Mouse (Mus musculus) stomach, postnatal 0 days (tissue): ENCODE results near the gene Ccdc102a. TPM values are rescaled to one million over a fixed set of nuclear protein-coding genes. Genes with fewer than 3 reads are reported as not detected.

Experiments used
- ATAC-seq: fragments of 200-750 bp; cut with Nextera tagmentation; 2 replicates; pipeline ENCODE4 v1.8.0; 2017; ENCODE audit not compliant: low FRiP score, low TSS enrichment
- DNase-seq: peaks from one replicate; pipeline ENCODE4 v3.0.0-alpha.2; 2016; ENCODE audit warnings: low spot score
- H3K27ac ChIP-seq: fragments of 300-500 bp; sonication (generic); replicated peaks from 2 replicates; pipeline ENCODE4 v1.5.1; 2014; ENCODE audit warnings: mild to moderate bottlenecking, control low read depth
- H3K27me3 ChIP-seq: fragments of 300-500 bp; sonication (generic); 2 replicates; pipeline ENCODE4 v1.6.1; 2014; ENCODE audit warnings: low read length; ENCODE audit not compliant: control insufficient read depth, insufficient read depth
- H3K36me3 ChIP-seq: fragments of 300-500 bp; sonication (generic); 2 replicates; pipeline ENCODE4 v1.6.1; 2014; ENCODE audit warnings: low read length, mixed read lengths; ENCODE audit not compliant: control insufficient read depth, insufficient read depth
- H3K4me1 ChIP-seq: fragments of 300-500 bp; sonication (generic); replicated peaks from 2 replicates; pipeline ENCODE4 v1.6.1; 2014; ENCODE audit warnings: antibody characterized with exemption; ENCODE audit not compliant: control insufficient read depth, insufficient read depth
- H3K4me2 ChIP-seq: fragments of 300-500 bp; sonication (generic); replicated peaks from 2 replicates; pipeline ENCODE4 v1.6.1; 2014; ENCODE audit warnings: low read depth, mild to moderate bottlenecking, control low read depth, moderate library complexity
- H3K4me3 ChIP-seq: fragments of 300-500 bp; sonication (generic); 2 replicates; pipeline ENCODE4 v1.5.1; 2014; ENCODE audit warnings: low read depth, low read length, control low read depth
- H3K9ac ChIP-seq: fragments of 300-500 bp; sonication (generic); 2 replicates; pipeline ENCODE4 v1.6.1; 2014; ENCODE audit warnings: mild to moderate bottlenecking, low read length, control low read depth, mixed read lengths
- H3K9me3 ChIP-seq: fragments of 300-500 bp; sonication (generic); 2 replicates; pipeline ENCODE4 v1.6.1; 2016; ENCODE audit warnings: low read length; ENCODE audit not compliant: control insufficient read depth
- CTCF ChIP-seq: IDR thresholded peaks from 2 replicates; pipeline ENCODE4 v1.5.1; 2016; ENCODE audit warnings: antibody characterized with exemption, low read depth, mild to moderate bottlenecking, moderate library complexity
- EP300 ChIP-seq: optimal IDR thresholded peaks from 2 replicates; pipeline ENCODE3; 2016; ENCODE audit warnings: antibody characterized with exemption
- WGBS: fragments of 180-500 bp; shearing (Covaris S2); extraction: QIAGEN DNeasy Blood & Tissue Kit; methylation state at CpG from one replicate; pipeline ENCODE4 v1.1.7; 2014; 5-methylcytosine and 5-hydroxymethylcytosine counted together
- polyA plus RNA-seq: library from polyadenylated mRNA; unstranded; fragments of >200 nt; fragmentation: Nextera tagmentation; extraction: Ambion mirVana; gene quantifications from 2 replicates; pipeline ENCODE4 v1.2.1, GENCODE M21; 2015

The Ccdc102a gene
- polyA plus RNA-seq, 1 experiment from 2014 or later, result 12.7 TPM

GRCm38 (mm10) chr8:94913061-94913660 lies 4.7 kb downstream of the Ccdc102a start:
- TF ChIP-seq EP300 (no peak), CTCF (peak; percentile 79)
- peak overlapping the region; percentile 20; the same call in 1 of the 2 replicates for H3K4me3 ChIP-seq
- H3K36me3 ChIP-seq, result peaks cover 7% of the 10 kb centered on the region; the same call in 1 of the 2 replicates
- H3K27me3 ChIP-seq, result no peaks in the 10 kb centered on the region
- no peak overlapping the region for H3K9ac ChIP-seq
- peak overlapping the region; percentile 53 for H3K4me2 ChIP-seq
- H3K27ac ChIP-seq, result no peak overlapping the region
- H3K9me3 ChIP-seq, result no peaks in the 10 kb centered on the region
- peaks cover 4% of the 10 kb centered on the region for H3K4me1 ChIP-seq
- peak; percentile 88 for DNase-seq
- peak; percentile 71 for ATAC-seq
- WGBS, result 28% methylated on average over 68 of the region's 77 CpGs

- 8% methylated on average over 4 of the region's 4 CpGs for WGBS
- H3K4me3 ChIP-seq, result no peak overlapping the region
- H3K36me3 ChIP-seq, result peaks cover 12% of the 10 kb centered on the region
- no peak overlapping the region for H3K4me2 ChIP-seq
- no peaks in the 10 kb centered on the region for H3K9me3 ChIP-seq
- no peak overlapping the region for H3K9ac ChIP-seq
- no peaks in the 10 kb centered on the region for H3K27me3 ChIP-seq
- ATAC-seq (peak; percentile 48; the same call in 1 of the 2 replicates), DNase-seq (peak; percentile 85)
- H3K27ac ChIP-seq, result no peak overlapping the region
- 0 out of 2 replicates have a peak, but pooled peaks cover 2% of the 10 kb centered on the region for H3K4me1 ChIP-seq
- TF ChIP-seq EP300 (no peak), CTCF (peak; percentile 94)
Measured at GRCm38 (mm10) chr8:94908847-94909246, 9.1 kb downstream of the Ccdc102a start.

GRCm38 (mm10) chr8:94907591-94908300 lies 10.2 kb downstream of the Ccdc102a start:
- no peak overlapping the region for H3K27ac ChIP-seq
- WGBS, result 82% methylated on average over 18 of the region's 18 CpGs

GRCm38 (mm10) chr8:94904450-94905175 lies 13.3 kb downstream of the Ccdc102a start:
- no peaks in the 10 kb centered on the region for H3K27me3 ChIP-seq
- H3K4me3 ChIP-seq, result no peak overlapping the region
- ATAC-seq, result no peak; the same call in 1 of the 2 replicates
- WGBS, result 48% methylated on average over 11 of the region's 12 CpGs
- no peak overlapping the region for H3K9ac ChIP-seq
- DNase-seq, result peak; percentile 53
- H3K9me3 ChIP-seq, result no peaks in the 10 kb centered on the region
- H3K4me2 ChIP-seq, result no peak overlapping the region
- TF ChIP-seq EP300 (no peak), CTCF (no peak)
- 0 out of 2 replicates have a peak, but pooled peaks cover 2% of the 10 kb centered on the region for H3K4me1 ChIP-seq
- H3K27ac ChIP-seq, result peak overlapping the region; percentile 58
- peaks cover 12% of the 10 kb centered on the region for H3K36me3 ChIP-seq

More at GRCm38 (mm10) chr8:94907591-94908300, 10.2 kb downstream of the Ccdc102a start:
- 0 out of 2 replicates have a peak, but pooled peaks cover 2% of the 10 kb centered on the region for H3K4me1 ChIP-seq
- no peaks in the 10 kb centered on the region for H3K9me3 ChIP-seq
- H3K9ac ChIP-seq, result no peak overlapping the region
- ATAC-seq (no peak), DNase-seq (no peak)
- TF ChIP-seq EP300, result no peak
- no peak for TF ChIP-seq CTCF
- no peak overlapping the region for H3K4me2 ChIP-seq
- peaks cover 13% of the 10 kb centered on the region for H3K36me3 ChIP-seq
- H3K4me3 ChIP-seq, result no peak overlapping the region
- no peaks in the 10 kb centered on the region for H3K27me3 ChIP-seq

GRCm38 (mm10) chr8:94903709-94904108 lies 14.2 kb downstream of the Ccdc102a start:
- H3K27me3 ChIP-seq, result no peaks in the 10 kb centered on the region
- no peak overlapping the region for H3K4me2 ChIP-seq
- H3K9me3 ChIP-seq, result no peaks in the 10 kb centered on the region
- no peak for DNase-seq
- H3K9ac ChIP-seq, result no peak overlapping the region
- peaks cover 12% of the 10 kb centered on the region for H3K36me3 ChIP-seq
- TF ChIP-seq EP300, result no peak
- no peak for TF ChIP-seq CTCF
- 44% methylated on average over 12 of the region's 12 CpGs for WGBS
- H3K27ac ChIP-seq, result no peak overlapping the region
- ATAC-seq, result peak; percentile 57; the same call in 1 of the 2 replicates
- no peak overlapping the region for H3K4me3 ChIP-seq
- peaks cover 4% of the 10 kb centered on the region; the same call in 1 of the 2 replicates for H3K4me1 ChIP-seq
